Mouse (Mus musculus) intestine, embryonic 14.5 days (tissue): ENCODE results near the gene Gucy2c. TPM values are rescaled to one million over a fixed set of nuclear protein-coding genes. Genes with fewer than 3 reads are reported as not detected.

Source experiments
- ATAC-seq: fragments of 200-750 bp; cut with Nextera tagmentation; replicated peaks from 2 replicates; pipeline ENCODE4 v1.8.0; 2017; ENCODE audit warnings: low read depth, moderate number of reproducible peaks, moderate TSS enrichment, moderate library complexity; ENCODE audit not compliant: low FRiP score, low TSS enrichment
- DNase-seq: peaks from one replicate; pipeline ENCODE4 v3.0.0-alpha.2; 2018; ENCODE audit warnings: low spot score
- H3K27ac ChIP-seq: fragments of 300-500 bp; sonication (generic); 2 replicates; pipeline ENCODE4 v1.5.1; 2014; ENCODE audit warnings: low read depth, mild to moderate bottlenecking, control low read depth
- H3K27me3 ChIP-seq: fragments of 300-500 bp; sonication (generic); replicated peaks from 2 replicates; pipeline ENCODE4 v1.6.1; 2014; ENCODE audit warnings: low read length, control low read depth; ENCODE audit not compliant: control insufficient read depth, insufficient read depth
- H3K36me3 ChIP-seq: fragments of 300-500 bp; sonication (generic); 2 replicates; pipeline ENCODE4 v1.6.1; 2014; ENCODE audit warnings: low read length, control low read depth; ENCODE audit not compliant: control insufficient read depth, insufficient read depth
- H3K4me1 ChIP-seq: fragments of 300-500 bp; sonication (generic); replicated peaks from 2 replicates; pipeline ENCODE4 v1.6.1; 2014; ENCODE audit warnings: low read length, control low read depth, mixed read lengths; ENCODE audit not compliant: control insufficient read depth, insufficient read depth
- H3K4me2 ChIP-seq: fragments of 300-500 bp; sonication (generic); 2 replicates; pipeline ENCODE4 v1.6.1; 2014; ENCODE audit warnings: low read length
- H3K4me3 ChIP-seq: fragments of 300-500 bp; sonication (generic); 2 replicates; pipeline ENCODE4 v1.5.1; 2014; ENCODE audit warnings: low read depth, low read length, control low read depth, mixed read lengths
- H3K9ac ChIP-seq: fragments of 300-500 bp; sonication (generic); 2 replicates; pipeline ENCODE4 v1.6.1; 2014; ENCODE audit warnings: mild to moderate bottlenecking, low read length
- H3K9me3 ChIP-seq: fragments of 300-500 bp; sonication (generic); 2 replicates; pipeline ENCODE4 v1.6.1; 2016; ENCODE audit warnings: low read length, control low read depth; ENCODE audit not compliant: control insufficient read depth
- WGBS: fragments of 180-500 bp; shearing (Covaris S2); extraction: QIAGEN DNeasy Blood & Tissue Kit; methylation state at CpG from one replicate; pipeline ENCODE4 v1.1.7; 2014; 5-methylcytosine and 5-hydroxymethylcytosine counted together
- polyA plus RNA-seq: library from polyadenylated mRNA; unstranded; fragments of >200 nt; fragmentation: Nextera tagmentation; extraction: Ambion mirVana; gene quantifications from 2 replicates; pipeline ENCODE4 v1.2.1, GENCODE M21; 2014

Gucy2c gene
- polyA plus RNA-seq, 1 experiment from 2014 or later, result 62.1 TPM

DNA sequence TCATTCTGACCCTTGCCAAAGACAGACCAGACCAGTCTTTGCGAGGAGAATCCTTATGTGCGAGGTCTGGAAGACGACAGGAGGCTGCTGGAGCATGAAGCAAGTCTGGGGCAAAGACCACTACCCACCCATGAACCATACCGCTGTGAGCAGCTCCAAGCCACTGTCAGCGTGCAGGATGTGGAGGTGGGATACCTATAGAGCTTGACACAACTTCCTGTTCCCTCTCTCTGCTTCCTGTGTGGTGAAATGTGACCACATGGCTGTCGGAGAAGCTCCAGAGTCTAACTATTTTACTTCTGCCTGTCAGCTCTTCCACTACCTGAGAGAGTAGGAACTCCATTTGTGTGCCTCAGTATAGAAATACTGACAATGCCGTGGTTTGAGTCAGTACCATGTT, 45.8 kb downstream of the Gucy2c start:
- no peaks in the 10 kb centered on the region for H3K36me3 ChIP-seq
- DNase-seq (no peak), ATAC-seq (no peak)
- H3K4me1 ChIP-seq, result no peaks in the 10 kb centered on the region
- no peak overlapping the region for H3K4me3 ChIP-seq
- no peaks in the 10 kb centered on the region for H3K27me3 ChIP-seq
- H3K9me3 ChIP-seq, result no peaks in the 10 kb centered on the region
- no peak overlapping the region for H3K9ac ChIP-seq
- H3K4me2 ChIP-seq, result no peak overlapping the region
- no peak overlapping the region for H3K27ac ChIP-seq
- WGBS, result 82% methylated on average over 7 of the region's 7 CpGs

DNA sequence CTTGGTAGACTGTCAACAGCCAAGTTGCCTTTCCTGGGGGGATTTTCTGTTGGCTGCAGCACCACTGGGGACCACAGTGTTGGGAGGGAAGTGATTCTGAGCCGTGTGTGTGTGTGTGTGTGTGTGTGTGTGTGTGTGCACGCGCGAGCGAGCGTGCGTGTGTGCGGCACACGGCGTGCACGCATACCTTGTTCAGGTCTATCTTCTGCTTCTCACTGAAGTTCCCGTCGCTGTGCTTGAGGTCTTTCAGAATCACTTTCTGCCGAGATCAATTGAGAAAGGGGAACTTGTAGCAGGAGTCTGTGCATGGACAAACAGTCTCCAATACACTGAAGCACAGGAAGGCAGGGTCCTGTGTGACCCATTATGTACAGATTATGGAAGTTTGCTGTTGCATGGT, 53.4 kb downstream of the Gucy2c start:
- ATAC-seq (no peak), DNase-seq (no peak)
- no peak overlapping the region for H3K4me3 ChIP-seq
- H3K4me2 ChIP-seq, result no peak overlapping the region
- no peaks in the 10 kb centered on the region for H3K27me3 ChIP-seq
- no peaks in the 10 kb centered on the region for H3K36me3 ChIP-seq
- H3K27ac ChIP-seq, result no peak overlapping the region
- H3K9ac ChIP-seq, result no peak overlapping the region
- no peaks in the 10 kb centered on the region for H3K4me1 ChIP-seq
- no peaks in the 10 kb centered on the region for H3K9me3 ChIP-seq
- 95% methylated on average over 14 of the region's 14 CpGs for WGBS

DNA sequence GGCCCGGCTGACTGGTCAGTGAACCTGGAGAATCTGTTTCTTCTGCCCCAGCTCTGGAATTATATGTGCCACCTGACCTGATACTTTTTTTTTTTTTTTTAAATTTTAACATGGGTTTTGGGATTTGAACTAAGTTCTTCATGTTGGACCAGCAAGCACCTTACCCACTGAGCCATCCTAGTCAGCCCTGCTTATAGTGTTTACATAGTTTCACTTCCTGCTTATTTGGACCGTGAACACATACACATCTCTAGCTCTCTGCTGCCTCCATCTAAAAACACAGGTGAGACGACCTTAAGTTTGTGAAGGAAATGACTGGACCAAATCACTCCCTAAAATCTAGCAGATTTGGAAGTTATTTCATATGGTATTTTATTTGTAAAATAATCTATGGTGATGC, 58.4 kb downstream of the Gucy2c start:
- H3K9me3 ChIP-seq, result no peaks in the 10 kb centered on the region
- H3K27ac ChIP-seq, result no peak overlapping the region
- ATAC-seq, result no peak
- WGBS, result 62% methylated on average over 3 of the region's 3 CpGs
- H3K9ac ChIP-seq, result no peak overlapping the region
- H3K4me3 ChIP-seq, result no peak overlapping the region
- no peaks in the 10 kb centered on the region for H3K27me3 ChIP-seq
- no peaks in the 10 kb centered on the region for H3K4me1 ChIP-seq
- DNase-seq, result no peak
- no peaks in the 10 kb centered on the region for H3K36me3 ChIP-seq
- H3K4me2 ChIP-seq, result no peak overlapping the region

DNA sequence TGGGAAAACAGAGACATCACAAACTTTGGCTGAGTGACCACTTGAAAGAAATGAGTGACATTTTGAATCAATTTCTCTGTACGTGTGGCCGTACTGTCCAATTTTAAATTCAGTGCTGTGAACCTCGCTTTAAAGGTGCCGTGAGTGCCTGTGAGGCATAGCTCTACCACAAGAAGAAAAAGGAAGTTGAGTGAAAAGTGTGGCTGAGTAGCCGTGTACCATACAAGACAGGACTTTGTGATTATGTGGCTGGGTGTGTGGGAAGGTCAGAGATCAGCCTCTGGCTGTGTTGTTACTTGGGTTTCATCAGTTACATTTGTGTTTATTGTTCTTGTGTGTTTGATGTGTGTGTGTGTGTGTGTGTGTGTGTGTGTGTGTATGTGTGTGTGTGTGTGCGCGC, 59.0 kb downstream of the Gucy2c start:
- H3K9ac ChIP-seq, result no peak overlapping the region
- H3K27ac ChIP-seq, result no peak overlapping the region
- H3K36me3 ChIP-seq, result no peaks in the 10 kb centered on the region
- WGBS, result 90% methylated on average over 7 of the region's 7 CpGs
- no peak overlapping the region for H3K4me3 ChIP-seq
- H3K4me1 ChIP-seq, result no peaks in the 10 kb centered on the region
- H3K4me2 ChIP-seq, result no peak overlapping the region
- no peak for DNase-seq
- H3K27me3 ChIP-seq, result no peaks in the 10 kb centered on the region
- no peak for ATAC-seq
- H3K9me3 ChIP-seq, result no peaks in the 10 kb centered on the region

DNA sequence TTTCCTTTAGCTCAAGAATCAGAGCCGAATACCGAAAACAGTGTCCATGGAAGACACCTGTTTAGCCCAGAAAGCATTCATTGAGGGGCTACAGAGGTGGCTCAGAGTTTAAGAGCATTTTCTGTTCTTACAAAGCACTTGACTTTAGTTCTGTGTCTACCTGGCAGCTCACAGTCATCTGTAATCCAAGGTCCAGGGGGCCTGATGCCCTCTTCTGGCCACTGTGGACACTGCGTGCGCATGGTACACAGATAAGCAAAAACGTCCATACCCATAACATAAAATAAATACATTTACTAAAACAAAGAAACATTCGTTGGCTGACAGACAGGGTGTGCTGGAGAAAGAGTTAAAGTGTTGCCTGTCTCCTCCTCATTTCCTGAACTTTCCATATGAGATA, 59.6 kb downstream of the Gucy2c start:
- H3K9me3 ChIP-seq, result no peaks in the 10 kb centered on the region
- no peak overlapping the region for H3K4me2 ChIP-seq
- peak; percentile 73 for DNase-seq
- no peaks in the 10 kb centered on the region for H3K4me1 ChIP-seq
- no peaks in the 10 kb centered on the region for H3K36me3 ChIP-seq
- H3K27ac ChIP-seq, result no peak overlapping the region
- 56% methylated on average over 6 of the region's 6 CpGs for WGBS
- ATAC-seq, result no peak
- no peaks in the 10 kb centered on the region for H3K27me3 ChIP-seq
- H3K4me3 ChIP-seq, result no peak overlapping the region
- no peak overlapping the region for H3K9ac ChIP-seq

DNA sequence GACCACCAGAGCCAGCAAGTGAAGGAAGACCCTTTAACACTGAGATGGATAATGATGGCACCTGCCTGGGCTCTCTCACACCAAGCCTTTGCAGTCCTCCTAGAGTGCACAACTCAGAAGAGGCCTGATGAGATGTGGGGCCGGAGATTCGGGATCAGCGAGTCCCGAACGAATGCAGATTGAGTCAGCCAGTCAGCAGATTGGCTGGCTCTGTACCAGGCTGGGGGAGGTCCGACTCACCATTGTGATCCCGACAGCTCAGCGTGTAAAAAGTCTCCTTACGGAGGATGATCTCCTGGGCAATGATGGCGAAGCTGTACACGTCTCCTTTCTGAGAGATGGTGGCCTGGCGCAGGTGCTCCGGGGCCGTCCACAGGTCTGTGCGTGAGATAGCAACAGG, 61.1 kb downstream of the Gucy2c start:
- Histone ChIP-seq H3K4me3 (no peak overlapping the region), H3K36me3 (no peaks in the 10 kb centered on the region)
- 91% methylated on average over 15 of the region's 15 CpGs for WGBS

DNA sequence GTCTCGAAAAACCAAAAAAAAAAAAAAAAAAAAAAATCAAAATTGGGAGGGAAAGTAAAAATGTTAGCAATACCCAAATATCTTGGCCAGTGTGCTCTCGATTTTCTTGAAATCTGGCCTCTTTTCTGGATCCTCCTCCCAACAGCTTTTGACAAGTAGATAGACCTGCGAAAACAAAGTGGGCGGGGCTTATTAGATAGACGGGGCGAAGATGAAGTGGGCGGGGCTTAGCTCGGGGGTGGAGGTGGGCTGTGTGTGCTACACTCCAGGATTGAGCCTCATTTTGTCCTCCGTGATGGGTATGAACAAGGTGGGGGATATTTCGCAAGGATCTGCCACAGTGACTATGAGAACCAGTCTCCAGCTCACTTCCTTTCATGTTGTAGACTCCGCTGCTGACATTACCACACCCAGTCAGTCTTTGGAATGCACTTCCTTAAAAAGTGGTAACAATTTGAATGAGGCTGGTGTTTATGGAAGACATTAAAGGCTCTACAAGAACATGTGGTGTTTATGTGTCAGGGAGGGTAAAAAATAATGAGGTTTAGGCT, 65.6 kb downstream of the Gucy2c start:
- Histone ChIP-seq H3K4me1 (no peaks in the 10 kb centered on the region), H3K27ac (no peak overlapping the region), H3K9me3 (no peaks in the 10 kb centered on the region), H3K27me3 (no peaks in the 10 kb centered on the region), H3K4me2 (no peak overlapping the region), H3K9ac (no peak overlapping the region), H3K36me3 (no peaks in the 10 kb centered on the region), H3K4me3 (no peak overlapping the region)
- ATAC-seq (no peak), DNase-seq (no peak)
- 81% methylated on average over 10 of the region's 11 CpGs for WGBS

More for the DNA sequence above, 61.1 kb downstream of the Gucy2c start:
- H3K4me1 ChIP-seq, result no peaks in the 10 kb centered on the region
- no peak for ATAC-seq
- H3K27me3 ChIP-seq, result no peaks in the 10 kb centered on the region
- H3K27ac ChIP-seq, result no peak overlapping the region
- H3K9me3 ChIP-seq, result no peaks in the 10 kb centered on the region
- no peak for DNase-seq
- no peak overlapping the region for H3K9ac ChIP-seq
- no peak overlapping the region for H3K4me2 ChIP-seq

DNA sequence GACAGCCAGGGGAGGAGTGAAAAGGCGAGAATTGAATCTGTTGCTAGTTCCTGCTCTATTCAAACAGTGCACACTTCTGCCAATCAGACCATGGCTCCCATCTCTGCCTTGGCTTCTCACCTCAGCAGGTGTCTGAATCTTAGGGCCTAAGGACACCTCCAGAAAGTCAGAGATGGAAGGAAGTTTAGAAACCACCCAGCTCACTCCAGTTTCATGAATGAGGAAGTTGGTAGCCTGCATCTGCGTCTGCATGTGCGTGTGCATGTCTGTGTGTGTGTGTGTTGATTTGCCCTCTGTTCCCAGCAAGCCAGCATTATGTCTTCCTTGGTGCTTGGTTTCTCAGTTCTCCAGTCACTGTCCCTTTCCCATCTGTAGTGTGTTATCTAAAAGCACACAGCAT, 67.5 kb downstream of the Gucy2c start:
- H3K4me1 ChIP-seq, result no peaks in the 10 kb centered on the region
- ATAC-seq, result no peak
- 71% methylated on average over 3 of the region's 3 CpGs for WGBS

DNA sequence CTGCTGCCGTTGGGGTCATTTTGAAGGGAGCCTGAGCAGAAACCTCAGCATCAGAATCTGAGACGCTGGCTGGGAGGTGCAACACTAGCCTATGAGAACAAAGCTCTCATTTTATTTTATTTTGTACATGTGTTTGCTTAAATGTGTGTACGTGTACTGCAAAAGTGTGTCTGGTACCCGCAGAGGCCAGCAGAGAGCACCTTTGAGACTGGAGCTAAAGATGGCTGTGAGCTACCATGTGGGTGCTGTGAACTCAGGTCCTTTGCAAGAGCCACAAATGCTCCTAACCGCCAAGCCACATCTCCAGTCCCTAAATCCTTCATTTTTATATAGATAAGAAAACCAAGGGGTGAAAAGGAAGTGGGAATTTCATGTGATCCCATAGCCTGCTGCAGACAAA, 71.2 kb downstream of the Gucy2c start:
- WGBS, result 92% methylated on average over 5 of the region's 5 CpGs
- DNase-seq (no peak), ATAC-seq (no peak)
- no peak overlapping the region for H3K9ac ChIP-seq
- no peak overlapping the region for H3K27ac ChIP-seq
- H3K4me2 ChIP-seq, result no peak overlapping the region
- no peaks in the 10 kb centered on the region for H3K36me3 ChIP-seq
- no peaks in the 10 kb centered on the region for H3K4me1 ChIP-seq
- no peaks in the 10 kb centered on the region for H3K27me3 ChIP-seq
- H3K9me3 ChIP-seq, result no peaks in the 10 kb centered on the region
- no peak overlapping the region for H3K4me3 ChIP-seq

More for the DNA sequence above, 67.5 kb downstream of the Gucy2c start:
- Histone ChIP-seq H3K36me3 (no peaks in the 10 kb centered on the region), H3K9ac (no peak overlapping the region), H3K27ac (no peak overlapping the region), H3K4me2 (no peak overlapping the region), H3K27me3 (no peaks in the 10 kb centered on the region), H3K4me3 (no peak overlapping the region), H3K9me3 (no peaks in the 10 kb centered on the region)
- DNase-seq, result no peak
